Mouse (Mus musculus): ENCODE results near the gene Ppp1r36. TPM values are rescaled to one million over a fixed set of nuclear protein-coding genes. Genes with fewer than 3 reads are reported as not detected.
A peak's percentile ranks its signal among the peaks of the same experiment; 100 is the strongest.

The Ppp1r36 gene
- polyA plus RNA-seq, 1 experiment = not detected

DNA sequence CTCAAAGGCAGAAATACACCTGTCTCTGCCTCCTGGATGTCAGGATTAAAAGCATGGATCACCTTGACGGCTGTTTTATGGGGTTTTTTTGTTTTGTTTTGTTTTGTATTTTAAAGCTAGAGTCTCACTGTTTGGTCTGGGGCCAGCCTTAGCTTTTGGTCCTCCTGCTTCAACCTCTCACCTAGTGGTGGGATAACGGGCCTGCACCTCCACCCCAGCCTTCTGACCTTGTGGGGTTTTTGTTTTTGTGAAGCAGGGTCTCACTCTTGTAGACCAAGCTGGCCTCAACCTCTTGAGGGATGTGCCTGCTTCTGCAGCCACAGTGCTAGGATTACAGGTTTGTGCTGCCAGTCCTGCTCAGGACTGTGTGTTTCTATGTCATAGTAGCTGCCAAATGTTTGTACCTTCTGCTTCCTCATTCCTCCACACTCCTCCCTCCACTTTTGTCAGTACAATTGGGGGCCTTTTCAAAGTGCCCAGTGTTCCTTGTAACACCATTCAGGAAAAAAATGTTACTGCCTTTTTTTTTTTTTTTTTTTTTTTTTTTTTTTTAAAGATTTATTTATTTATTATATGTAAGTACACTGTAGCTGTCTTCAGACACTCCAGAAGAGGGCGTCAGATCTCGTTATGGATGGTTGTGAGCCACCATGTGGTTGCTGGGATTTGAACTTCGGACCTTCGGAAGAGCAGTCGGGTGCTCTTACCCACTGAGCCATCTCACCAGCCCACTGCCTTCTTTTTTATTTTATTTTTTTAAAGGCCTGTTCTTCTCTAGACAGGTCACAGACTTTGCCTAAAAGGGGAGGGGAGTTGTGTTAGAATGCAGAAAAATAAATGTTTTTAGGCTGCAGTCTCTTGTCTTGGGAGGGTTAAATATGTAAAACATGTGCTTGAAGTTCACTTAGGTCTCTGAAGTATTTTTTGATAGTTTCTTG lies 44.2 kb upstream of the Ppp1r36 start:
- H3K4me1 ChIP-seq (ENCODE audit: control insufficient read depth) = peaks cover 81% of the 10 kb centered on the region
- H3K27me3 ChIP-seq (ENCODE audit: control insufficient read depth) = no peaks in the 10 kb centered on the region
- H3K9me3 ChIP-seq (ENCODE audit: control insufficient read depth, low read length) = no peaks in the 10 kb centered on the region
- no peak for TF ChIP-seq TAL1 (IDR thresholded peaks at IDR 0.05; ENCODE audit: low read length)
- TF ChIP-seq GATA1 (IDR thresholded peaks at IDR 0.05; ENCODE audit: low read length) = no peak
- H3K36me3 ChIP-seq (ENCODE audit: control insufficient read depth) = peaks cover 20% of the 10 kb centered on the region
- H3K4me3 ChIP-seq (replicated peaks) = peak overlapping the region; percentile 96

DNA sequence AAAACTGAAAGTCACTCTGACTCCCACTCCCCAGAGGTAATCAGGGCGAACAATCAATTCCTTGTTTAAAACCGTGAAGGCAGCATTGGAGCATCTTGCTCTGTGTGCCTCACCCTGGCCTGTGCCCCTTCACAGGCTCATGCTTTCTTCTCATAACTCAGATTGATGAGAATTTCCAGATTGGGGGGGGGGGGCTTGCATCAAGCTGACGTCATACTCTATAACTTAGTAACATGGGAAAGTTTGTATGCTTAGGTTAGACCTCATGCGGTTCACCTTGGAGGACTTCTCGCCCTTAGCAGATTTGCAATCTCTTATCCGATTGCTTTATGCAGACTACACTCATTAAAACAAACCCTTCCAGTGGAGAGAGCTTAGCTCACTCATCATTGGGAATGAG lies 43.3 kb upstream of the Ppp1r36 start:
- Histone ChIP-seq H3K4me3 (replicated peaks) (no peak overlapping the region), H3K4me1 (ENCODE audit: control insufficient read depth) (peaks cover 77% of the 10 kb centered on the region), H3K36me3 (ENCODE audit: control insufficient read depth) (peaks cover 25% of the 10 kb centered on the region), H3K27me3 (ENCODE audit: control insufficient read depth) (no peaks in the 10 kb centered on the region), H3K9me3 (ENCODE audit: control insufficient read depth, low read length) (no peaks in the 10 kb centered on the region)
- TF ChIP-seq GATA1 (IDR thresholded peaks at IDR 0.05; ENCODE audit: low read length) (no peak), TAL1 (IDR thresholded peaks at IDR 0.05; ENCODE audit: low read length) (no peak)

DNA sequence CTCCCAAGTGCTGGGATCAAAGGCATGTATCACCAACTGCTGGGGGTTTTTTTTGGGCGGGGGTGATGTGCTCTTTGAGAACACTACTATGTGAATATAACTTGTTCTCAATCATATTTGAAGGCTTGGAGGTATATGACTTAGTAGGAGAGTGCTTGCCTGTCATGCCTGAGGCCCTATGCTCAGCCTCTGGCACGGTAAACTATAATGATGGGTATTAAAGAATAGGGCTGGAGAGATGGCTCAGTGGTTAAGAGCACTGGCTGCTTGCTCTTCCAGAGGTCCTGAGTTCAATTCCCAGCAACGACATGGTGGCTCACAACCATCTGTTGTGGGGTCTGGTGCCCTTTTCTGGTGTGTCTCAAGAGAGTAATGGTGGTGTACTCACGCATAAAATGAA lies 42.4 kb upstream of the Ppp1r36 start:
- TF ChIP-seq GATA1 (IDR thresholded peaks at IDR 0.05; ENCODE audit: low read length) = no peak
- TF ChIP-seq TAL1 (IDR thresholded peaks at IDR 0.05; ENCODE audit: low read length) = no peak
- peaks cover 28% of the 10 kb centered on the region for H3K36me3 ChIP-seq (ENCODE audit: control insufficient read depth)
- H3K27me3 ChIP-seq (ENCODE audit: control insufficient read depth) = no peaks in the 10 kb centered on the region
- no peaks in the 10 kb centered on the region for H3K9me3 ChIP-seq (ENCODE audit: control insufficient read depth, low read length)
- no peak overlapping the region for H3K4me3 ChIP-seq (replicated peaks)
- peaks cover 79% of the 10 kb centered on the region for H3K4me1 ChIP-seq (ENCODE audit: control insufficient read depth)

DNA sequence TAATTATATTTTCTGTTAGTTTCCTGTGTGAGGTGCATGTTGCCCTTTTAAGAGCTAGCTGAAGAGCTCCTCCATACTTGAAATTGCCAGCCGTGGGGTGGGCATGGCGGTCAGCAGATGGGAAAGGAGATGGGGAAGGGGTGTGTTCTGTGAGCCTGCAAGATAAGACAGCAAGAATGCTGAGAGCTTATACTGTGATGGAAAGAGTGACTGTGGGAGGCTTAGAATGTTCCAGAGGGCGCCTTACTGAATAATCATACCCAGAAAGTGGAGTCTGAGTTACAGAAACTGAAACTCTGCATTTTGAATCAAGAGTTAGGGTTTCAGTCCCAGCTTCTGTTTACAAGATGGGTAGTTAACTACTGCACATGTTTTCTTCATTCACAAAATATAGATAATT lies 41.8 kb upstream of the Ppp1r36 start:
- H3K4me3 ChIP-seq (replicated peaks) = peak overlapping the region; percentile 35

DNA sequence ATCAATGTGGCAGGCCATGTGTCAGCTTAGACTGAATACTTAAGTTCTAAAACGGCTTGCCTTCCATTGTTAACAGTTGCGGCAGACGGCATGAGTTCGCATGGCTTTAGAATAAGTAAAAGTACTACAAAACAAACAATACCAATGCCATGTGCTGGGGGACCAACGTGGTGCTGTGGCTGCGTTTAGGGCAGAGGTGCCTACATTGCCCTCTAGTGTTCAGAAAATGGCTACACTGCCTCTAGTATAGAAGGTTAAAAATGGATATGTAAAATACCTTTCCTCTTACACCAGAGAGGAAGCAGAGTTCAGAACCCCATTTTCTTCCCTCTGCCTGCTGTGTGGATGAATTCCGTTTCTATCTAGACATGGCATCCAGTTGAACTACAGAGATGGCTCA lies 40.7 kb upstream of the Ppp1r36 start:
- Histone ChIP-seq H3K36me3 (ENCODE audit: control insufficient read depth) (peaks cover 41% of the 10 kb centered on the region), H3K4me3 (replicated peaks) (no peak overlapping the region)
- no peak for TF ChIP-seq TAL1 (IDR thresholded peaks at IDR 0.05; ENCODE audit: low read length)

More for the DNA sequence above, 41.8 kb upstream of the Ppp1r36 start:
- H3K4me1 ChIP-seq (ENCODE audit: control insufficient read depth) = peaks cover 82% of the 10 kb centered on the region
- TF ChIP-seq GATA1 (IDR thresholded peaks at IDR 0.05; ENCODE audit: low read length) = peak; percentile 65
- peak; percentile 53 for TF ChIP-seq TAL1 (IDR thresholded peaks at IDR 0.05; ENCODE audit: low read length)
- no peaks in the 10 kb centered on the region for H3K9me3 ChIP-seq (ENCODE audit: control insufficient read depth, low read length)
- H3K27me3 ChIP-seq (ENCODE audit: control insufficient read depth) = no peaks in the 10 kb centered on the region
- H3K36me3 ChIP-seq (ENCODE audit: control insufficient read depth) = peaks cover 34% of the 10 kb centered on the region

DNA sequence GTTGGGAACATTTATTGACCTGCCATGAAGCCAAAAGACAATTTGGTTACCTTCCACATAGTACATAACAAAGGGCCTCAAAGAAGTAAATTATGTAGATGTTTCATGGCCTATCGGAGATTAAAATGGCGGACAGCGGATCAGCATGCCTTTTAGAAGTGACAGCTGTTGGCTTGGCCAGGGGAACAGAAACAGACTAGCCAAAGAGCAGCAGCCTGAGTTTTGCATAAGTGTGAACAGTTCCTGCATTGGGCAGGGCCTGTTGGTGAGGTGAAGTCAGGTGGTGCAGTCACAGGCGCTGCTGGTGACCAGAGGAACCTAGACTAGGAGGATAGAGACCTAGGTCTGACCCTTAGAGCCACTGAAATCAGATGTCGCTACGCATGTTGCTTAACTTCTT lies 40.3 kb upstream of the Ppp1r36 start:
- Histone ChIP-seq H3K4me3 (replicated peaks) (no peak overlapping the region), H3K4me1 (ENCODE audit: control insufficient read depth) (peaks cover 75% of the 10 kb centered on the region), H3K9me3 (ENCODE audit: control insufficient read depth, low read length) (no peaks in the 10 kb centered on the region), H3K27me3 (ENCODE audit: control insufficient read depth) (no peaks in the 10 kb centered on the region), H3K36me3 (ENCODE audit: control insufficient read depth) (peaks cover 45% of the 10 kb centered on the region)
- TF ChIP-seq TAL1 (IDR thresholded peaks at IDR 0.05; ENCODE audit: low read length) = no peak
- no peak for TF ChIP-seq GATA1 (IDR thresholded peaks at IDR 0.05; ENCODE audit: low read length)

More for the DNA sequence above, 40.7 kb upstream of the Ppp1r36 start:
- H3K9me3 ChIP-seq (ENCODE audit: control insufficient read depth, low read length) = no peaks in the 10 kb centered on the region
- no peaks in the 10 kb centered on the region for H3K27me3 ChIP-seq (ENCODE audit: control insufficient read depth)
- H3K4me1 ChIP-seq (ENCODE audit: control insufficient read depth) = peaks cover 79% of the 10 kb centered on the region

DNA sequence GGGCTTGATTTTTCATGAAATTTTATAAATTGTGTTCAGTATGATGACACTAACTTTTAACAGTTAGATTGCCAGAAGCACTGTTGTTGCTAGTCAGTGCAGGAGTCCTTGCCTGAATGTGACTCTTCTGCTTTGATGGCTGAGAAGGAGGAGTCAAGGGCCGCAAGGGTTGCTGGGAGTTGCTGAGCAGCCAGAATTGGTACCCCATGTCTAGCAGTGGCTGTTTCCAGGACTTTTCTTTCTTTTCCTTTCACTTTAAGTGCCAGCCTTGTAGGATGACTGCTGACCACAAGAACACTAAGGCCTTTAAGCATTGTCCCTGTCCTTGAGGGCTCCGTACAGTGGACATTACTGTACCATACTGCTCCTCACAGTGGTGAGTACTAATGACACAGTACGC lies 39.6 kb upstream of the Ppp1r36 start:
- Histone ChIP-seq H3K4me3 (replicated peaks) (no peak overlapping the region), H3K36me3 (ENCODE audit: control insufficient read depth) (peaks cover 42% of the 10 kb centered on the region), H3K27me3 (ENCODE audit: control insufficient read depth) (no peaks in the 10 kb centered on the region), H3K4me1 (ENCODE audit: control insufficient read depth) (peaks cover 69% of the 10 kb centered on the region), H3K9me3 (ENCODE audit: control insufficient read depth, low read length) (no peaks in the 10 kb centered on the region)
- TF ChIP-seq TAL1 (IDR thresholded peaks at IDR 0.05; ENCODE audit: low read length) (no peak), GATA1 (IDR thresholded peaks at IDR 0.05; ENCODE audit: low read length) (no peak)

DNA sequence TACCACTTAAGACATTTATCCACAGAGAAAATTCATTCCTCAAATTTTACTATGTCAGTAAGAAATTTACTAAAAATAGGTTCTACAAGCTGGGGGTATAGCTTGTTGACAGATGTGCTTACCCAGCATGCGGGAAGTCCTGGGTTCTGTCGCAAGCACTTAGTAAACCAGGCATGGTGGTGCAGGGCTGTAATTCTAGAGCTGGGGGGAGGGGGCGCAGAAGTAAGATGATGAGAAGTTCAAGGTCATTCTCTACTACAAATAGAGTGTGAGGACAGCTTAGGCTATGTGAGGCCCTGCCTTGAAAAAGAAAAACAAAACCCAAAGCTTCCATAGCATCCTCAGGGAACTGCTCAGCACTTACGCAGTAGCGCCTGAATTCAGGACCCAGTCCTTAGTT lies 38.8 kb upstream of the Ppp1r36 start:
- TF ChIP-seq GATA1 (IDR thresholded peaks at IDR 0.05; ENCODE audit: low read length) (no peak), TAL1 (IDR thresholded peaks at IDR 0.05; ENCODE audit: low read length) (no peak)
- peaks cover 63% of the 10 kb centered on the region for H3K4me1 ChIP-seq (ENCODE audit: control insufficient read depth)
- H3K9me3 ChIP-seq (ENCODE audit: control insufficient read depth, low read length) = no peaks in the 10 kb centered on the region

DNA sequence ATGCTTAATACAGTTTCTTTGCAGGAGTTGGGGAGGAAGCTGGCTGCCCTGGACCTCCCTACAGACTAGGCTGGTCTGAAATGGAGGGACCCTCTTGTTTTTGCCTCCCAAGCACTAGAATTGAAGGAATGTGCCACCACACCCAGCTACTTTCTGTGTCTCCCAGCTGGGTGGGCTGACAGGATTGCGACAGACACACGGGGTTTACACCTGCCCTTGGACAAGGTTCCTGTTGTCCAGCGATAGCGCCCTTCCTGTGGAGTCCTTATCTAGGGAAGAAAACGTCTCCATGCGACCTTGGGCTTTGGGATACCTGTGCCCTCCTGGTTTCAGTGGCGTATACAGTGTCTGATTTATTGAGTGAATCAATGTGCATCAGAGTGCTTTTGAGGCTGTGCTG lies 37.2 kb upstream of the Ppp1r36 start:
- H3K9me3 ChIP-seq (ENCODE audit: control insufficient read depth, low read length) = no peaks in the 10 kb centered on the region
- peaks cover 47% of the 10 kb centered on the region for H3K4me1 ChIP-seq (ENCODE audit: control insufficient read depth)
- peaks cover 52% of the 10 kb centered on the region for H3K36me3 ChIP-seq (ENCODE audit: control insufficient read depth)
- TF ChIP-seq TAL1 (IDR thresholded peaks at IDR 0.05; ENCODE audit: low read length) = no peak
- TF ChIP-seq GATA1 (IDR thresholded peaks at IDR 0.05; ENCODE audit: low read length) = no peak
- no peak overlapping the region for H3K4me3 ChIP-seq (replicated peaks)
- H3K27me3 ChIP-seq (ENCODE audit: control insufficient read depth) = no peaks in the 10 kb centered on the region

More for the DNA sequence above, 38.8 kb upstream of the Ppp1r36 start:
- no peak overlapping the region for H3K4me3 ChIP-seq (replicated peaks)
- no peaks in the 10 kb centered on the region for H3K27me3 ChIP-seq (ENCODE audit: control insufficient read depth)
- peaks cover 44% of the 10 kb centered on the region for H3K36me3 ChIP-seq (ENCODE audit: control insufficient read depth)

Measured in erythroblast, embryonic 14.5 days (primary cell).